Mouse (Mus musculus): Measurements from ENCODE around the gene Mapk12.

GRCm38 (mm10) chr15:89150041-89150390 lies 9.5 kb upstream of the Mapk12 start:
- TF ChIP-seq CTCF (IDR thresholded peaks at IDR 0.05; ENCODE audit: control insufficient read depth, insufficient read depth, insufficient read length): no peak
- no peak for TF ChIP-seq MAX (IDR thresholded peaks at IDR 0.05)
